ENCODE assay signal across 8 mouse cellular contexts in genomic region chr4:152185137-152185509, GRCm38 (mm10). TPM values are rescaled to one million over a fixed set of nuclear protein-coding genes. Genes with fewer than 3 reads are reported as not detected.
DNase-seq lines count a peak whose midpoint lies in the region; ATAC-seq lines count a peak whose summit lies in the region.

No protein-coding gene starts in this region.

- DNase-seq in cerebellum, adult 9-11 months, result peak; percentile 42
- no peak for DNase-seq in cerebellum, adult 18-20 months
- DNase-seq in liver, result peak; percentile 64
- DNase-seq in naive thymus-derived CD4-positive, alpha-beta T cell, adult 2 months (ENCODE audit: low read depth), result peak; percentile 51
- DNase-seq in left cerebral cortex, postnatal 10 days (ENCODE audit: extremely low spot score in 1 of 2, low spot score in 2 of 2), result no peak
- no peak for DNase-seq in left cerebral cortex, adult 11 months (ENCODE audit: low spot score)

- no peak overlapping the region; the same call in 1 of the 2 replicates for H3K4me3 ChIP-seq in brown adipose tissue, adult 24 weeks (ENCODE audit: insufficient read depth, low read depth, low read length)
- H3K4me3 ChIP-seq in heart, embryonic 11.5 days (ENCODE audit: low read depth, low read length), result peak overlapping the region; percentile 39

- H3K9me3 ChIP-seq in heart, embryonic 11.5 days (replicated peaks; ENCODE audit: control insufficient read depth, low read length), result no peaks in the 10 kb centered on the region

- no peaks in the 10 kb centered on the region for H3K27me3 ChIP-seq in heart, embryonic 11.5 days (ENCODE audit: control insufficient read depth, insufficient read depth, low read length)

- H3K27ac ChIP-seq in brown adipose tissue, adult 24 weeks (replicated peaks; ENCODE audit: low read depth, low read length), result peak overlapping the region; percentile 93
- H3K27ac ChIP-seq in heart, embryonic 11.5 days (ENCODE audit: low read depth, low read length), result peak overlapping the region; percentile 97

- peak overlapping the region; percentile 75 for H3K4me2 ChIP-seq in heart, embryonic 11.5 days

- peaks cover 25% of the 10 kb centered on the region for H3K4me1 ChIP-seq in brown adipose tissue, adult 24 weeks (ENCODE audit: control insufficient read depth, insufficient read depth, insufficient read length, low read length)
- H3K4me1 ChIP-seq in heart, embryonic 11.5 days (ENCODE audit: control insufficient read depth, insufficient read depth, low read length), result peaks cover 26% of the 10 kb centered on the region

- 3% methylated on average over 3 of the region's 3 CpGs for WGBS in heart, embryonic 11.5 days (ENCODE audit: insufficient replicate concordance)

- no peaks in the 10 kb centered on the region for H3K36me3 ChIP-seq in heart, embryonic 11.5 days (ENCODE audit: control insufficient read depth, insufficient read depth, low read length)

- peak; percentile 50; the same call in 1 of the 2 replicates for ATAC-seq in heart, embryonic 11.5 days (replicated peaks; ENCODE audit: insufficient number of reproducible peaks, low FRiP score, low TSS enrichment)

- intact Hi-C loops in left cerebral cortex, postnatal 10 days (cut with DNase I), result no loop called here

- H3K9ac ChIP-seq in heart, embryonic 11.5 days (ENCODE audit: low read depth, low read length), result peak overlapping the region; percentile 79

RNA-seq across cellular contexts. Expression of gene Acot7, which starts 7.2 kb away (rescaled TPM):
- 15.6 and 19.4 TPM in 2 replicates for polyA plus RNA-seq in brown adipose tissue, adult 24 weeks (2012; ENCODE audit: insufficient read depth, insufficient read length, missing spikeins)
- 53.1 and 53.6 TPM in 2 replicates for polyA plus RNA-seq in heart, embryonic 11.5 days (2014; fragmentation: Nextera tagmentation; extraction: Ambion mirVana)
- total RNA-seq in left cerebral cortex, postnatal 10 days (2021), result 100 to 1,000 TPM; 415 to 420 TPM

RNA-seq across cellular contexts. Expression of gene Hes2, which starts 26.5 kb away (rescaled TPM):
- polyA plus RNA-seq in brown adipose tissue, adult 24 weeks (2012; ENCODE audit: insufficient read depth, insufficient read length, missing spikeins), result not detected in 2 replicates
- polyA plus RNA-seq in heart, embryonic 11.5 days (2014; fragmentation: Nextera tagmentation; extraction: Ambion mirVana), result 0.07 TPM in 1 of 2 replicates, not detected in the other
- not detected for total RNA-seq in left cerebral cortex, postnatal 10 days (2021)

RNA-seq across cellular contexts. Expression of gene Espn, which starts 33.0 kb away (rescaled TPM):
- polyA plus RNA-seq in brown adipose tissue, adult 24 weeks (2012; ENCODE audit: insufficient read depth, insufficient read length, missing spikeins), result 1.0 TPM in 1 of 2 replicates, not detected in the other
- polyA plus RNA-seq in heart, embryonic 11.5 days (2014; fragmentation: Nextera tagmentation; extraction: Ambion mirVana), result 0.90 and 1.3 TPM in 2 replicates
- under 1 TPM; 0.32 to 0.41 TPM for total RNA-seq in left cerebral cortex, postnatal 10 days (2021)

Comparison
In these comparisons a context has a peak if more than half of its experiments do, and no peak if none do; other contexts are left out.
1. DNase-seq: peak in cerebellum, adult 9-11 months (single experiment), liver (single experiment) and naive thymus-derived CD4-positive, alpha-beta T cell, adult 2 months (single experiment); none in cerebellum, adult 18-20 months (0 of 2), left cerebral cortex, postnatal 10 days (0 of 2) and left cerebral cortex, adult 11 months (single experiment).